Mouse (Mus musculus) lung, embryonic 14.5 days (tissue): ENCODE measurements around the gene Fam178b. TPM values are rescaled to one million over a fixed set of nuclear protein-coding genes. Genes with fewer than 3 reads are reported as not detected.

Experiments used
- ATAC-seq: fragments of 200-750 bp; cut with Nextera tagmentation; 2 replicates; pipeline ENCODE4 v1.8.0; 2017; ENCODE audit warnings: mild to moderate bottlenecking, moderate TSS enrichment, moderate library complexity; ENCODE audit not compliant: insufficient read depth
- DNase-seq: peaks from one replicate; pipeline ENCODE4 v3.0.0-alpha.2; 2015
- H3K27ac ChIP-seq: fragments of 300-500 bp; sonication (generic); 2 replicates; pipeline ENCODE4 v1.5.1; 2014; ENCODE audit warnings: low read depth, mild to moderate bottlenecking, moderate library complexity
- H3K27me3 ChIP-seq: fragments of 300-500 bp; sonication (generic); 2 replicates; pipeline ENCODE4 v1.6.1; 2014; ENCODE audit warnings: low read length, control low read depth; ENCODE audit not compliant: insufficient read depth
- H3K36me3 ChIP-seq: fragments of 300-500 bp; sonication (generic); 2 replicates; pipeline ENCODE4 v1.6.1; 2014; ENCODE audit warnings: control low read depth; ENCODE audit not compliant: insufficient read depth
- H3K4me1 ChIP-seq: fragments of 300-500 bp; sonication (generic); 2 replicates; pipeline ENCODE4 v1.6.1; 2014; ENCODE audit warnings: antibody characterized with exemption, control low read depth; ENCODE audit not compliant: insufficient read depth
- H3K4me2 ChIP-seq: fragments of 300-500 bp; sonication (generic); 2 replicates; pipeline ENCODE4 v1.6.1; 2014; ENCODE audit warnings: mild to moderate bottlenecking
- H3K4me3 ChIP-seq: fragments of 300-500 bp; sonication (generic); 2 replicates; pipeline ENCODE4 v1.5.1; 2014; ENCODE audit warnings: low read depth, low read length
- H3K9ac ChIP-seq: fragments of 300-500 bp; sonication (generic); 2 replicates; pipeline ENCODE4 v1.6.1; 2014
- H3K9me3 ChIP-seq: fragments of 300-500 bp; sonication (generic); 2 replicates; pipeline ENCODE4 v1.6.1; 2016; ENCODE audit warnings: low read depth, low read length, control low read depth
- CTCF ChIP-seq: IDR thresholded peaks from 2 replicates; pipeline ENCODE4 v1.5.1; 2016; ENCODE audit warnings: antibody characterized with exemption, low read depth
- WGBS: fragments of 180-500 bp; shearing (Covaris S2); extraction: QIAGEN DNeasy Blood & Tissue Kit; methylation state at CpG from one replicate; pipeline ENCODE4 v1.1.7; 2014; 5-methylcytosine and 5-hydroxymethylcytosine counted together
- polyA plus RNA-seq: library from polyadenylated mRNA; unstranded; fragments of >200 nt; fragmentation: Nextera tagmentation; extraction: Ambion mirVana; gene quantifications from 2 replicates; pipeline ENCODE4 v1.2.1, GENCODE M21; 2014

The Fam178b gene
- 1.9 and 3.6 TPM in 2 replicates for polyA plus RNA-seq

- no peak within 1 kb of the TSS for H3K27ac ChIP-seq
- no peaks in the 10 kb centered on the region for H3K9me3 ChIP-seq
- no peaks in the 10 kb centered on the region for H3K4me1 ChIP-seq
- no peak within 1 kb of the TSS for H3K4me2 ChIP-seq
- no peak for TF ChIP-seq CTCF
- H3K36me3 ChIP-seq: no peaks in the 10 kb centered on the region
- no peak within 1 kb of the TSS for H3K4me3 ChIP-seq
- H3K27me3 ChIP-seq: no peaks in the 10 kb centered on the region
- DNase-seq (no peak), ATAC-seq (no peak)
- WGBS: 89% methylated on average over 39 of the region's 39 CpGs
- H3K9ac ChIP-seq: no peak within 1 kb of the TSS
Measured at GRCm38 (mm10) chr1:36682620-36683355, at the start of gene Fam178b. Fam178b (minus strand) TSS chr1:36683183.

GRCm38 (mm10) chr1:36724057-36724431, 41.1 kb upstream of the Fam178b start:
- H3K36me3 ChIP-seq: no peaks in the 10 kb centered on the region
- H3K4me1 ChIP-seq: no peaks in the 10 kb centered on the region
- no peak for DNase-seq
- 64% methylated on average over 4 of the region's 4 CpGs for WGBS
- H3K27me3 ChIP-seq: no peaks in the 10 kb centered on the region
- no peak for TF ChIP-seq CTCF
- H3K9me3 ChIP-seq: no peaks in the 10 kb centered on the region
- no peak overlapping the region for H3K9ac ChIP-seq
- H3K4me3 ChIP-seq: no peak overlapping the region
- ATAC-seq: no peak
- no peak overlapping the region for H3K27ac ChIP-seq
- H3K4me2 ChIP-seq: no peak overlapping the region

DNA sequence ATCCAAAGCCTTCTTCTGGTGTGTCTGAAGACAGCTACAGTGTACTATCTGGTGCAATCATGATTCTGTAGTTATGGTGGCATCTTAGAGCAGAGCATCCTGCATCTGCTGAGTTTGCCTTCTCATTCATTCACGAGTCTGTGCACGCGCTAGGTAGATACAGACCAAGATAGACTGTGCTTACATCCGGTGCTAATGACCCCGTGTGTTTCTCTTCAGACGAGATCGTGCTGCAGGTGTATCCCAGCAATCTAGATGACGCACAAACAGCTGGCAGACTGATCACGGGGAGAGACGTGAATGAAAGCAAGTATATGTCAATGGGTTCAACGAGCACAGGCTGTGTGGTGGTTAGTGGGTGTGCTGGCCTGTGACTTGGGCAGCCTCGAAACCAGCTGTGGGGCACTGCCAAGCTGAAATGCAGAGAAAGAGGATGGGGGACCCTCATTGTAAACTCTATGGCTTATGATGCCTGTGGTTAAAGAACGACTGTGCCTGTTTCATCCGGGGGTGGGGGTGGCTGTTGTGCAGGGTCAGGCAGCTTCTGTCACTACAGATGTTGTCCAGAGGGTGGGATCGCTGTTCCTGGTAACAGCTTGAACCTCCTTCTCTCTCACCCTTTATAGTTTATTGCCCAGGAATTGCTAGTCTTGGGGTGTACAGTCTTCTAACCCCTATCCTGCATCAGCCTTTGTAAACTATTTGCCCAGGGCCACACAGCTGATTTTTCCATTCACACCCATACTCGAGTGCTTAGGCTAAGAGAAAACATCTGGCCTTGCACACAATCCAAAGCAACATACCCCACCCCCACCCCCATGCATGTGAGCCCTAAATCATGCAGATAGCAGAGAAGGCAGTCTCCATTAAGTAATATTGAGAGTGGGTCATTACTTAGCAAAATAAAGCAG, 40.4 kb upstream of the Fam178b start:
- Histone ChIP-seq H3K9me3 (no peaks in the 10 kb centered on the region), H3K4me2 (no peak overlapping the region), H3K36me3 (no peaks in the 10 kb centered on the region), H3K4me1 (no peaks in the 10 kb centered on the region), H3K27ac (no peak overlapping the region), H3K4me3 (no peak overlapping the region), H3K27me3 (no peaks in the 10 kb centered on the region), H3K9ac (no peak overlapping the region)
- DNase-seq (peak; percentile 53), ATAC-seq (peak; percentile 77)
- TF ChIP-seq CTCF: no peak
- WGBS: 53% methylated on average over 16 of the region's 16 CpGs

- no peak for DNase-seq
- H3K9ac ChIP-seq: no peak overlapping the region
- H3K27me3 ChIP-seq: no peaks in the 10 kb centered on the region
- no peak overlapping the region for H3K27ac ChIP-seq
- ATAC-seq: no peak
- no peak overlapping the region for H3K4me2 ChIP-seq
- no peaks in the 10 kb centered on the region for H3K9me3 ChIP-seq
- WGBS: 74% methylated on average over 1 of the region's 1 CpGs
- no peaks in the 10 kb centered on the region for H3K36me3 ChIP-seq
- TF ChIP-seq CTCF: no peak
- H3K4me1 ChIP-seq: no peaks in the 10 kb centered on the region
- H3K4me3 ChIP-seq: no peak overlapping the region
Measured at GRCm38 (mm10) chr1:36718786-36719185, 35.8 kb upstream of the Fam178b start.

DNA sequence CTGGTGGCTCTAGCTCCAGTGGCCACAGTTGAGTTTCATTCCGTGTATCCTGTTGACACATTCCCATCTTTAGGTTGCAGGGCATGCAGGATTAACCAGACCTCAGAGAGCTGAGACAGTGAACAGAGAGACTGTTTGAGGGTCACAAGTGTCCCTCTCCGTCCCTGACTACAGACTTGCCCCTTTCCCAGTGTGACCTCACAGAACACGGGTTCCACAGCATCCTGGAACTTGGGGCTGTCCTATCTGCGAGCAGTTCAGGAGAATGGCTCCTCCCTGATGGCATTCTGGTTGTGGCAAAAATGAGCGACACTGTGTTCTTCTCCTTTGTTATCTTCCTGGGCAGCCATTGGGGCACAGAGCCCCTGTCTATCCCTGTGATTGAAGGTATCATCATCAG, 31.3 kb upstream of the Fam178b start, which contains the start of gene Actr1b:
Actr1b (minus strand) TSS at position 112 of the 400 bp plus-strand sequence.
- no peak within 1 kb of the TSS for H3K9ac ChIP-seq
- 77% methylated on average over 5 of the region's 5 CpGs for WGBS
- H3K9me3 ChIP-seq: no peaks in the 10 kb centered on the region
- no peak within 1 kb of the TSS for H3K4me3 ChIP-seq
- no peaks in the 10 kb centered on the region for H3K36me3 ChIP-seq
- DNase-seq (no peak), ATAC-seq (no peak)
- H3K27ac ChIP-seq: no peak within 1 kb of the TSS
- no peaks in the 10 kb centered on the region for H3K27me3 ChIP-seq
- no peak for TF ChIP-seq CTCF
- no peaks in the 10 kb centered on the region for H3K4me1 ChIP-seq
- H3K4me2 ChIP-seq: no peak within 1 kb of the TSS

GRCm38 (mm10) chr1:36711104-36711503, 28.1 kb upstream of the Fam178b start:
- DNase-seq (no peak), ATAC-seq (no peak)
- 94% methylated on average over 2 of the region's 2 CpGs for WGBS
- Histone ChIP-seq H3K9me3 (no peaks in the 10 kb centered on the region), H3K4me1 (peaks cover 10% of the 10 kb centered on the region), H3K27me3 (no peaks in the 10 kb centered on the region), H3K27ac (no peak overlapping the region), H3K36me3 (peaks cover 16% of the 10 kb centered on the region), H3K4me2 (no peak overlapping the region), H3K4me3 (no peak overlapping the region), H3K9ac (no peak overlapping the region)
- TF ChIP-seq CTCF: no peak

GRCm38 (mm10) chr1:36709854-36710280, 26.9 kb upstream of the Fam178b start, which contains the start of gene 4933424G06Rik:
4933424G06Rik (plus strand) TSS chr1:36710149.
- Histone ChIP-seq H3K4me3 (peak within 1 kb of the TSS; percentile 98), H3K4me1 (peaks cover 10% of the 10 kb centered on the region), H3K36me3 (peaks cover 28% of the 10 kb centered on the region), H3K27me3 (no peaks in the 10 kb centered on the region), H3K9me3 (no peaks in the 10 kb centered on the region), H3K9ac (peak within 1 kb of the TSS; percentile 85), H3K4me2 (peak within 1 kb of the TSS; percentile 92), H3K27ac (peak within 1 kb of the TSS; percentile 85)
- peak; percentile 97 for ATAC-seq
- TF ChIP-seq CTCF: no peak
- under 1% methylated on average over 29 of the region's 29 CpGs for WGBS
- peak; percentile 99 for DNase-seq
